Mouse (Mus musculus): ENCODE results near the gene Fam8a1. TPM values are rescaled to one million over a fixed set of nuclear protein-coding genes. Genes with fewer than 3 reads are reported as not detected.
A peak's percentile ranks its signal among the peaks of the same experiment; 100 is the strongest.

The Fam8a1 gene
- total RNA-seq, 1 experiment from 2014 or later: 25.7 TPM

DNA sequence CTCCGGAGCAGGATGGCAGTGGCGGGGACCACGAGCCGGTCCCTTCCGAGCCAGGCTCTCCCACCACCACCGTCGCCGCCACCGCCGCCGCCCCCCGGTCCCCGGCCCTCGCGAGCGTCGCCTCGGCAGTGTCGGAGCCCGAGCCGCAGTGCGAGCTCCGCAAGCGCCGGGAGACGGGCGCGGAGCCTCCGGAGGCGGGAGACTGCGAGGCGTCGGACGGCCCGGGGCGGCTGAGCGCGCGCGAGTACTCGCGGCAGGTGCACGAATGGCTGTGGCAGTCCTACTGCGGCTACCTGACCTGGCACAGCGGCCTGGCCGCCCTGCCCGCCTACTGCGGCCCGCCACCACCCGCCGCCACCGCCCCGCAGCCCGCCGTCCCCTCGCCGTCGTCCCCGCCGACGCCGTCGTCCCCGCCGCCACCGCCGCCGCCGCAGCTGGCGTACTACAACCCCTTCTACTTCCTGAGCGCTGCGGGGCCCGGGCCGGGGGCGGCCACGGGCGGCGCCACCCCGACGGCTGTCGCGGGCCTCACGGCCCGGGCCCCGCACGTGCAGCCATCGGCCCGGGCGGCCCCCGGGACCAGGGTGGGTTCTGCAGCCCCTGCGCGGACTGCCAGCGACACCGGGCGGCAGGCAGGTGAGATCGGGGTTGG lies 424 bp downstream of the Fam8a1 start:
- ATAC-seq (ENCODE audit: extremely low read depth, insufficient number of reproducible peaks, low FRiP score, poor library complexity, severe bottlenecking): no peak

DNA sequence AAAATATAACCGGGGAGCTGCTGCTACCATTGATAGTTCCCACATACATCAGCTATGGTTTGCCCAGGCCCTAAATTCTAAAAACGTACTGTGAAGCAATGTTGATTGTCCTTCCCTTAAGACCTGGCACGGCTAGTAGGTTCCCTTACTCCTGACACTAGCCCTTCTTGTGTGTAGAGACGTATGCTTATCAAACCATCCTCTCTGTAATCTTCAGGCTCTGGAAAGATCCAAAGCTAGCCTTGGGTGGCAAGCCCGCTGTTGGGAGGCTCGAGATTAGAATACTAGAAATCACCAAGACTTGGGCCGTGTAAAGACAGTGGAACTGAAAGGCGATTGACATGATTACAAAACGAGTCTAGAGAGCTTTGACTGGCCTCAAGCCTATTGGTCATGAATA lies 1.2 kb downstream of the Fam8a1 start:
- no peak for ATAC-seq (ENCODE audit: extremely low read depth, insufficient number of reproducible peaks, low FRiP score, poor library complexity, severe bottlenecking)

DNA sequence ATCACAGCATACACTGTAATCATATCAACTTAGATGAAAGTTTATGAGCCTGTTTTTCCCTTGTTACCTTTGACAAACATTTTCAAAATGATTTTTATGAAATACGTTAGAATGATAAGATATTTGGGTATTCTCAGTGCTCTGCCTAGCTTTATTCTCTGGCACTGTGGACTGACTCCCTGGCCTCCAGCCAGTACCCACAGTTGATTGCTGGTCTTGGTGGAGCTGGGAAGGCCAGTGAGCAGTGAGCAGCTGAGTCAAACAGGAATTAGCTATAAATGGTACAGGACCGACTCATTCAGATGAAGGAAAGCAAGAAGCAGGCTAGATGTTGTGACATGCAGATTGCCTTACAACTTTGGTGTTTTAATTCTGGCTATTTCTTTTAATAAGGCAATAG lies 5.3 kb downstream of the Fam8a1 start:
- ATAC-seq (ENCODE audit: extremely low read depth, insufficient number of reproducible peaks, low FRiP score, poor library complexity, severe bottlenecking): no peak

DNA sequence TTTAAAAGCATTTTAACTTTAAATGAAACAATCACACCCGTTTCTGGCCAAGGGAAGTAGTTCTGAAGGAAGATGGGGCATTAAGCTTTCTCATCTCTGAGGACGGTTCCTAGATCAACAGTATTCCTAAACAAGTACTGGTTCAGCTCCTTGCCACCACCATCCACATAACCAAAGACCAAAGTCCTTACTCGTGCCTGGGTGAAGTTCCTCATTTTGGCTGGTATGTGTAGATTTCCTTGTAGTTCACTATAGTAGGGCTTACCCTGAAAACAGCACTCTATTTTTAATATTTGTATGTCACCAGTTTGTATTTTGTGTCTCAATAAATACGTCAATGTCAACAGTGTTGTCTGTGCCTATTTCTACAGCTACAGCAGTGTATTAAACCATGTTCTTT lies 8.4 kb downstream of the Fam8a1 start:
- ATAC-seq (ENCODE audit: extremely low read depth, insufficient number of reproducible peaks, low FRiP score, poor library complexity, severe bottlenecking): no peak

DNA sequence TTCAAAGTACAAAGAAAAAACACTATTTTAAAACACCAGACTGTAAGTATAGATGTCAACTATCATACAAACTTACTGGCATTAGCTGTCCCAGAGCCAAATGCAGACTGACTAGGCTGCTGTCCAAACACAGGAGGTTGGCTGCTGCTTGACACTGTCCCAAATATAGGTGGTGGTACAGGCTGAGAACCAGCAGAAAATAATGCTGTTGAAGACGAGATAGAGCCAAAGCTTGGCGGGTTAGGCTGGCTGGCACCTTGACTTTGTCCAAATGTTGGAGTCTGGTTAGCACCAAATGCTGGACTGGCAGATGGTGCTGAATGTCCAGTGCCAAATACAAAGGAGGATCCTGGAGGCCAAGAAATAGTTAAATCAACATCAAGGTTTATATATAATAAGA lies 13.6 kb downstream of the Fam8a1 start:
- ATAC-seq (ENCODE audit: extremely low read depth, insufficient number of reproducible peaks, low FRiP score, poor library complexity, severe bottlenecking): no peak

DNA sequence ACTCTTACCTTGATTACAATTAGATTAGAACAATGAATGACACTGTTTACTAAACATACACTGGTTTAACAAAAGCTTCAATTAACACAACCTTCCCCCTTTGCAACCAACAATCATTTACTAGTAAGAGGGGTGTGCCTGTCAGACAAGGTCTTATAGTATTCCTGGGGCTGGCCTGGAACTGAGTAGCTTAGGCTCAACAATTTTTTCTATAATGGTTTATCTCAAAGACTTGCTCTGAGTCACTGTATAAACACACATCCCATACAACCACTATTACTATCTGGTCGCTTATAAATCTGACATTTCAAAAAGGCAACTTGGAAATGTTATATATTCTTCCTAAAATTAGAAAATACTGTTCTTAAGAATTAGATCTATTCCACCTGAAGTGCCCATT lies 14.0 kb downstream of the Fam8a1 start:
- ATAC-seq (ENCODE audit: extremely low read depth, insufficient number of reproducible peaks, low FRiP score, poor library complexity, severe bottlenecking): no peak

DNA sequence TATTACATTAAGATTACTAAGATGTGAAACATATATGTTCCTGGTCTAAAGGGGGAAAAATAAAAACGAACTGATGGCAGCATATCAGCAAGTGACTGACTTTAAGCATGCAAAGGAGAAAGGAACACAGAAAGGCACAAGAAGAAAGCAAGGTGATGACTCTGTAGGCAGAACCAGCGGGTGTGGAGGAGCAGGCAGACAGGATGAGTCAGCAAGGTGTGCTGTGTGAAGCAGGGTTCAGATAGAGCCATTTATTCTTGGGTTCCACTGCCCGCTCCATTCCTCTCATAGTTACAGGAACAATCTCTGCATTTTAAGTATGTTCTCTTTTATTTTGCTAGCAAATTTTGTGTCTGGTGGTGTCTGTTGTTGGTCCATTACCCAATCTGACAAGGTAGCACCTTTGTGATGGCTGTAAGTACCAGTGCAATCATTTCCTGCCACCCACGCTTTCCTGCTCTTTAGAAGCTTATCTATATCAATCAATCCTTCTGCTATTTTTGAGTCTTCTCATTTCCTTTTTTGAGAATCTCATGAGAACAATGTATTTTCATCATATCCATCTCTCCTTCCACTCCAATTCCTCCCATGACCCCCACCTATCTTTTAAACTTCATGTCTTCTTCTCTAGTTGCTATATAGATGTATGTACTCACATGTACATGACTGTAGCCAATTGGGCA lies 21.4 kb downstream of the Fam8a1 start:
- no peak for ATAC-seq (ENCODE audit: extremely low read depth, insufficient number of reproducible peaks, low FRiP score, poor library complexity, severe bottlenecking)

DNA sequence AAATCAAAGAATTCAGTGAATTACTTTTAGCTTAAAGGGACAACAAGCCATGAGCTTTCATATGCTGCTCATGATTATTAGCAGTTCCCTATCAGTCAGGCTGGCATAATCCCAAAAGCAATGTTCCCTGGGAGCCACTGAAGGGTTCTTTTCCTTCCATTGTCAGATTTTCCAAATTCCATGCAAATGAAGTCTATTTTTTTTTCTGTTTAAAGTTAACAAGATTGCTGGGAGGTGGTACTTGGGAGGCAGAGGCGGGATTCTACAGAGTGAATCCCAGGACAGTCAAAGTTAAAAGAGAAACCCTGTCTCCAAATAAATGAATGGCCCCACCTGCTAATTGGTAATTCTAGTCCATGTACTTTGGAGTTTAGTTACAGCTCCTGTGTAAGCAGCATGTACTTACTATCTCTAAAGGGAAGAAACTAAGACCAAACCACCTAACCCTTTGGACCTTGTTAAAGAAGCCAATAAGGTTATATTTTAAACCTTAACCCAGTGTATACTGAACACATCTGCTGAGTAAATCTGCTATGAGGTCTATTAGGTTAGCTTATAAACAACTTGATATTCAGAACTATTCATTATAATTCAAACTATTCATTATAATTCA lies 26.1 kb downstream of the Fam8a1 start:
- no peak for ATAC-seq (ENCODE audit: extremely low read depth, insufficient number of reproducible peaks, low FRiP score, poor library complexity, severe bottlenecking)

DNA sequence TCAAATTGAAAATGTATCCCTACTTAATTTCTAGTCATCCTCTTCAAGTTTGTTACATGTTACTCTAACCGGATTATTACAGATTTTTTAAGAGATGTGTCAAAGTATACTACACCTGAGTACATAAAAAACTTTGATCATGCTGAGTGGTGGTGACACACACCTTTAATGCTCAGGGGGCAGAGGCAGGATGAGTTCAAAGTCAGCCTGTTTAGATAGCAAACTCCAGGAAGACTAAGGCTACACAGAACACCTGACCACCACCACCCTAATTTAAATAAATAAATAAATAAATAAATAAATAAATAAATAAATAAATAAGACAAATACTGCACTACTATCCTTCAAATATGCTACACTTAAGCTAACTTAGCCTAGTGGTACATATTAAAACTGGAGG lies 26.6 kb downstream of the Fam8a1 start:
- ATAC-seq (ENCODE audit: extremely low read depth, insufficient number of reproducible peaks, low FRiP score, poor library complexity, severe bottlenecking): no peak

DNA sequence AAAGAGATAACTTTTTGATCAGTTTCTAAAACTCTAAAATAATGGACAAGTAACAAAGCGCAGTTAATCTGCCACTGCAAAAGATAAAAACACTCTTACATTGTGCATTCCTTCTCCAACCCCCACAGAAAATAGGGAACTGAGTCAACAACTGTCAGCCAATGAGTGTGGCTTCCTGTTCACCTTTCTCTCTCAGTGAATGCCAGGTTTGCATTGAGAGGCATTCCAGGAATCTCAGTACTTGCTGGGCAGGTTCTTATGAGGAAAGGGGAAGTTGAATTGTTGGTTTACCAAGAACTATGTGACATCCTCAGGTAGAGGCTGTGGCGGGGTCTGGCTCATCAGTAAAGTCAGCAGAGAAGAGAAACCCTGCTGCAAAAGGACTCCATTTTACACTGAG lies 27.5 kb downstream of the Fam8a1 start:
- peak; percentile 51; the same call in 1 of the 2 replicates for ATAC-seq (ENCODE audit: extremely low read depth, insufficient number of reproducible peaks, low FRiP score, poor library complexity, severe bottlenecking)

DNA sequence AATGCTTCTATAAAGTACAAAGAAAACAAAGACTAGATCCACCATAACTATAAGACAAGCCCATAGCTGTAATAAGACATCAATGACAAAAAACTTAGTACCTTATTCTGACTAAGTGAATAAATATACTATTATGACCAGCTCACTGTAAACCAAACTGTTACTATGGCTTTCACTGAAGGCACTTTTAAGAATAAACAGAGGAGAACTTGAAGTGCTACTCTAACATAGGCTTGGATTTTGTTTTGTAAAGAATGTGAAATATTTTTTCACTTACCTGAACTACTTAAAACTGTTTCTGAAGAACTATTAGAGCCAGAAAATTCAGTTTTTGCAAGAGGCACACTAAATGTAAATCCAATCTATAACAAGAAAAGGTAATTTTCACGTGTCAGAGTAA lies 30.1 kb downstream of the Fam8a1 start:
- ATAC-seq (ENCODE audit: extremely low read depth, insufficient number of reproducible peaks, low FRiP score, poor library complexity, severe bottlenecking): no peak

DNA sequence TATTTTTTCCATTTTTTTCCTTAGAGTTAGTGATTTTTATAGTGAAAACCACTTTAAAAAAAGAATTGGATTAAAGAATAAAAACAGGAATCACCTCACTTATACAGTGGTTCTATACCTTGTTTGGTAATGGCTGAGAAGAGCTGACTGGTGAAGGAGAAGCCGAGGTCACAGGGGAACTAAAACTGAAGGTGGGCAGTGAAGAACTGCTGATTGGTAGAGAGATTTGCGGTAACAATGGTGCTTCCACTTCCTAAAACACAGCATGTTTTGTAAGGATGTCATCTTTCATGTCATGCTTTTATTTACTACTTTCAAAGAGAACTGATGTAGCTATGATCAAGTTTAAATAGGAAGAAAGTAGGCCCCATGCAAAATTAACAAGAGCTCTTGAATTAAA lies 32.2 kb downstream of the Fam8a1 start:
- peak; percentile 48; the same call in 1 of the 2 replicates for ATAC-seq (ENCODE audit: extremely low read depth, insufficient number of reproducible peaks, low FRiP score, poor library complexity, severe bottlenecking)

DNA sequence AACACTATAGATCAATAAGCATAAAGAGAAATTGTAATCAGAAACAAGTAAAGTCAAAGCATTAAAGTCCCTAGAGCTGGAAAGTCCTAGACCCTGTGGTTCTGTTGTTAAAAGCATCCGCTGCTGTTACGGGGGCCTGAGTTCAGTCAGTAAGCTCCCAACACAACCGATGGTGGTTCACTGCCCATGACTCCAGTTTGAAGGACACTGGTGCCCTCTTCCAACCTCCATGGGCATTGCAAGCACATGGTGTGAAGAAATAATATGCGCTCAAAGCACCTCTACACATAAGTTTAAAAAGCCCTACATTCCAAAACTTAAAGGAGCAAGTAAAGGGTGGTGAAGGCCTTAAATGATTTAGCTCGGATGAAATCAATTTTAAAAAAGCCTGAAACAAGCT lies 33.8 kb downstream of the Fam8a1 start:
- peak; percentile 48; the same call in 1 of the 2 replicates for ATAC-seq (ENCODE audit: extremely low read depth, insufficient number of reproducible peaks, low FRiP score, poor library complexity, severe bottlenecking)

DNA sequence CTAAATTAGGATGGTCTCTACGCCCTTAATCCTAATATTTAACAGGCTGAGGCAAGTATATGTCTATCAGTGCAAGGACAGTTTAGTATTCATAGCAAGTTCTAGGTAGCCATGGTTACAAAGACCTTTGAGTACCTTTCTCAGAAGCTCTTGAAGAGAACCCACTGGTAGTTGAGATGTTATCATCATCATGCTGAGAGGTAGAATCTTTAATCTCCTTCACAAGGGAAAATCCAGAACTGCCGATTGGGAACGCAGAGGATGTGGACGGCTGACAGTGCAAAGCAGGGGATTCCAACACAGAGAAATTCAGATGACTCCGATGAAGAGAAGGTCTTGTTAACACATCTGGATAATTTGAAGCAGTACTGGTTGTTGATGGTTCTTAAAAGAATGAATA lies 44.2 kb downstream of the Fam8a1 start:
- ATAC-seq (ENCODE audit: extremely low read depth, insufficient number of reproducible peaks, low FRiP score, poor library complexity, severe bottlenecking): no peak

DNA sequence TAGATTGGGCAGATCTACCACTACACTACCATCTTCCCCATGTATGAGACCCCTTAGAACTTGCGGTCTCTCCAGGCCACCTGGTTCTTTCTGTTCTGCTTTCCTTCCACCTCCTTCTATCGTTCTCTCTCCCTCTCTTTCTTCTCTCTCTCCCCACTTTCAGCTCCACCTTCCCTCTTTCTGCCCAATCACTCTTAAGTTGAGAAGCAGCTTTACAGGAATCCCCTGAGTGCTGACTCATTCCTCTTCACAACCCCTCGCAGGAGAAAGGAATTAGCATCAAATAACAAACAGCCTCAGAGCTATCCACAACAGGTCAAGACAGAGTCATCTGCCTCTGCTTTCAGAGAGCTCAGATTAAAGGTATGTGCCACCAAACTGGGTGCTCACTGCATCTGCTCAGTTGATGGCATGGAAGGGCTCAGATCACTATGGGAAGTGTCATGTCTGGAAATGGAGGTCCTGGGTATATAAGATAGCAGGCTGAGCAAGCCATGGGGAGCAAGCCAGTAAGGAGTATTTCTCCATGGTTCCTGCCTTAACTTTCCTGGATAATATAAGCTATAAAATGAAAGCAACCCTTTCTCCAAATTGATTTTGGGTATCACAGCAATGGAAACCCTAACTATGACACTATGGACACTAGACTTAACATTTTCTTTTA lies 46.8 kb downstream of the Fam8a1 start:
- ATAC-seq (ENCODE audit: extremely low read depth, insufficient number of reproducible peaks, low FRiP score, poor library complexity, severe bottlenecking): no peak

DNA sequence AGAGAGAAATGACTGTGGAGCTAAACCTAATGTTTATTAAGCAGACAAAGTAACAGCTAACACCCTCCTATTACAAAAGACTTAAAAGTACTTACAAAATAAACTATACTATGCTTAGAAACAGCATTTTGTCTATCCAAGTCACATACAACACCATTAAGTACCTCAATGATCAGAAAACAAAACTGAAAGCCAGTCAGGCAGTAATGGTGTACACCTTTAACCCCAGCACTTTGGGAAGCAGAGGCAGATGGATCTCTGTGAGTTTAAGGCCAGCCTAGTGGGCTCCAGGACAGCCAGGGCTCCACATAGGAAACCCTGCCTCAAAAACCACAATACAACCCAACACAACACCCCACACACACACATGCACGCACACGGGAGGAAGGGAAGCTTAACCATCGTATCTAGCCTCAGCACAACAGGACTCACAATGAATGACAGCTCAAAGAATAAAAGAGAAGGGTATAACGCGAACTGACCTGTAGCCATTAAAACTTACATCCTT lies 49.6 kb downstream of the Fam8a1 start:
- no peak for ATAC-seq (ENCODE audit: extremely low read depth, insufficient number of reproducible peaks, low FRiP score, poor library complexity, severe bottlenecking)

DNA sequence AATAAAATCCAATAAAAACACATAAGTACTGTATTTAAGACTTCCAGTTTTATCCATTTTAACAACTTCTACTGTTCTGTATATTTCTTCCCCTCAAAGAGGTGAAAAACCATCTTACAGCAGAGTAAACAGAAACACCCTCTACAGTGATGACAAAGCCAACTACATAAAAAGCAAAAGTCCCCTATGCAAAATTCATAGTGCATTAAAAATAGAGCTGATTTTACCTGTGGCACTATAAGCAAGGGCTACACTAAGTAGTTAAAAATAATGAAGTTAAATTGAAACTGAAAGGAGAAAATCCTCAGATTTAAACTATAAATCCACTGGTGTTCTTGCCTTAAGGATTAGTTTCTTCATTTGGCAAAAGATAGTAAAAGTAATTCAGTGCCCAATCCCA lies 51.7 kb downstream of the Fam8a1 start:
- no peak for ATAC-seq (ENCODE audit: extremely low read depth, insufficient number of reproducible peaks, low FRiP score, poor library complexity, severe bottlenecking)

DNA sequence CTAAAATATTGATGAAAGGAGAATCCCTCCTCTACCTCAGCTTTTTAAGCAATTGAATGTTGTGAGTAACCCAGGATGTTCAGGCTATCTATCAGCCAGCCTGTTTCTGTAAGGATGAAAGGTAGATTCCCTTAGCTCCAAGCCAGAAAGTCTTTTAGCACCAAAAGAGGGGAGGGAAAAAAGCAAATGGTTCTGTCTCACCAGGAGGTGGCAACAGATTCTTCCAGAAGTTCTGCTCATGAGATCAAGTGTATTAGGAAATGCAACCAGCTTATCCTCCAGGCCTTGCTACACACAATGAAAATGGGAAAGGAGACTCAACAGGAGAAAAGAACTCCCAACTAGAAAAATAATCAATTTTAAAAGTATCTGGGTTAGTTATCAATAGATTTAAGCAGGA lies 55.0 kb downstream of the Fam8a1 start:
- no peak for ATAC-seq (ENCODE audit: extremely low read depth, insufficient number of reproducible peaks, low FRiP score, poor library complexity, severe bottlenecking)

DNA sequence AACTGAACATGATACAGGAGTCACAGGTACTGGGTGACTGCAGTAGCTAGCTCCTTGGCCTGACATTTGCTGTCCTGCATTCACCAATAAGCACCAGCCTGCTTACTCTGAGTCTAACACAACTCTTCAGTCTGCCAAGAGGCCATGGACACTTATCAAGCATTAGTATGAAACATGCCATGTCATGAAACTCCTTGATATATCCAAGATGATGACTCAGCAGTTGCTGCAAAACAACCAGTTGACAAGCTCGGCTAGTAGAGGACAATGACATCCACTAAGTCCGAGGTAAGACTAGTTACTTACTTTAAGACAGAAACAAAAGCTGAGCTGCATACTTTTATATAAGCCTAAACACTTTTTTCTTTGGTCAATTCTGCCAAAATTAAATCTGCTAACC lies 55.9 kb downstream of the Fam8a1 start:
- ATAC-seq (ENCODE audit: extremely low read depth, insufficient number of reproducible peaks, low FRiP score, poor library complexity, severe bottlenecking): no peak
